Mouse (Mus musculus) myocyte (in vitro differentiated cells): Measurements from ENCODE around the gene Slu7.

ENCODE experiments used
- CEBPB ChIP-seq: IDR thresholded peaks from 2 replicates; pipeline ENCODE4 v1.6.1; 2011; ENCODE audit warnings: mild to moderate bottlenecking, moderate library complexity; ENCODE audit not compliant: poor library complexity, insufficient read depth, severe bottlenecking
- MAX ChIP-seq: IDR thresholded peaks from one replicate; pipeline ENCODE4 v1.6.1; 2011; ENCODE audit warnings: low read depth, mild to moderate bottlenecking, control low read depth
- MYOD1 ChIP-seq, 3 experiments: IDR thresholded peaks; one replicate each; pipeline ENCODE4 v1.6.1; 2011; ENCODE audit warnings: control low read depth in 2 of 3, low read depth in 2 of 3, mild to moderate bottlenecking in 2 of 3, moderate library complexity in 1 of 3; ENCODE audit not compliant: insufficient read length in 2 of 3, control insufficient read depth in 1 of 3
- MYOG ChIP-seq, 3 experiments: IDR thresholded peaks; one replicate each; pipeline ENCODE4 v1.6.1; 2011; ENCODE audit warnings: control low read depth in 2 of 3, low read depth in 2 of 3, mild to moderate bottlenecking in 2 of 3; ENCODE audit not compliant: insufficient read length in 2 of 3, control insufficient read depth in 1 of 3, insufficient read depth in 1 of 3
- POLR2A ChIP-seq: IDR thresholded peaks from one replicate; pipeline ENCODE4 v1.6.1; 2011; ENCODE audit warnings: low read depth, mild to moderate bottlenecking, control low read depth, moderate library complexity; ENCODE audit not compliant: insufficient read length
- TCF12 ChIP-seq: IDR thresholded peaks from one replicate; pipeline ENCODE4 v1.6.1; 2011; ENCODE audit warnings: mild to moderate bottlenecking, control low read depth; ENCODE audit not compliant: poor library complexity, insufficient read depth, severe bottlenecking
- USF1 ChIP-seq: IDR thresholded peaks from one replicate; pipeline ENCODE4 v1.6.1; 2011; ENCODE audit warnings: low read depth, mild to moderate bottlenecking, control low read depth, moderate library complexity

GRCm38 (mm10) chr11:43387004-43387880, 46.3 kb upstream of the Slu7 start:
- TF ChIP-seq TCF12 (no peak), MYOD1 (IDR thresholded peaks at IDR 0.05; ENCODE audit: control insufficient read depth in 1 of 3, insufficient read length in 2 of 3, low read depth in 2 of 3) (no peak), POLR2A (no peak), MAX (no peak), CEBPB (no peak), USF1 (no peak), MYOG (IDR thresholded peaks at IDR 0.05; ENCODE audit: control insufficient read depth in 1 of 3, insufficient read depth in 1 of 3, insufficient read length in 2 of 3, low read depth in 2 of 3) (no peak)
